20 mouse cellular contexts compared by ENCODE assay signal in genomic region chr2:140592537-140593261, GRCm38 (mm10).
A peak's percentile ranks its signal among the peaks of the same experiment; 100 is the strongest.
DNase-seq lines count a peak whose midpoint lies in the region; ATAC-seq and TF ChIP-seq lines count a peak whose summit lies in the region.
"Had no signal": no experiment of that assay in that cellular context is flagged by ENCODE, and none has a peak within 500 bp of the region (broad histone marks: within the 10 kb centered on the region; RNA-seq: fewer than 3 reads in every experiment).

No protein-coding gene starts in this region.

- H3K9me3 ChIP-seq in forebrain, embryonic 16.5 days (ENCODE audit: control insufficient read depth, low read length), result no peaks in the 10 kb centered on the region
- H3K9me3 ChIP-seq in forebrain, embryonic 11.5 days (ENCODE audit: control insufficient read depth, low read length), result no peaks in the 10 kb centered on the region
- H3K9me3 ChIP-seq in lung, postnatal 0 days (ENCODE audit: low read length), result no peaks in the 10 kb centered on the region
- H3K9me3 ChIP-seq: heart, embryonic 15.5 days; hindbrain, embryonic 13.5 days had no signal

- no peaks in the 10 kb centered on the region for H3K36me3 ChIP-seq in forebrain, embryonic 16.5 days (ENCODE audit: control insufficient read depth, insufficient read depth)
- no peaks in the 10 kb centered on the region for H3K36me3 ChIP-seq in forebrain, embryonic 11.5 days (ENCODE audit: control insufficient read depth, insufficient read depth, low read length)
- no peaks in the 10 kb centered on the region for H3K36me3 ChIP-seq in lung, postnatal 0 days (ENCODE audit: insufficient read depth, low read length)
- no peaks in the 10 kb centered on the region for H3K36me3 ChIP-seq in thymus, adult 2 months (ENCODE audit: control insufficient read depth, insufficient read depth, low read length)
- H3K36me3 ChIP-seq: heart, embryonic 15.5 days; hindbrain, embryonic 13.5 days had no signal

- H3K4me2 ChIP-seq in forebrain, embryonic 16.5 days (ENCODE audit: low read length), result no peak overlapping the region
- H3K4me2 ChIP-seq in forebrain, embryonic 11.5 days (ENCODE audit: low read depth, low read length, severe bottlenecking), result no peak overlapping the region
- no peak overlapping the region for H3K4me2 ChIP-seq in lung, postnatal 0 days (replicated peaks; ENCODE audit: low read depth, low read length)
- H3K4me2 ChIP-seq: heart, embryonic 11.5 days; heart, embryonic 15.5 days; hindbrain, embryonic 13.5 days had no signal

- DNase-seq in forebrain, embryonic 11.5 days (ENCODE audit: low spot score), result no peak
- peak; percentile 43 for DNase-seq in lung, postnatal 0 days (ENCODE audit: low spot score)
- no peak for DNase-seq in lung, postnatal 36 days
- DNase-seq in brain, embryonic 14.5 days (ENCODE audit: low read depth), result peak; percentile 20
- DNase-seq in thymus, adult 2 months, result no peak
- no peak for DNase-seq in liver
- DNase-seq: adrenal gland, postnatal 10 days; cerebellum, adult 18-20 months; cerebellum, adult 9-11 months; cerebellum, postnatal 36 days; gastrocnemius, postnatal 14 days; heart, adult 2 months; heart, postnatal 14 days; kidney, adult 11 months had no signal

- H3K4me3 ChIP-seq in forebrain, embryonic 16.5 days (replicated peaks; ENCODE audit: low read length), result no peak overlapping the region
- no peak overlapping the region for H3K4me3 ChIP-seq in forebrain, embryonic 11.5 days (ENCODE audit: low read depth, low read length)
- no peak overlapping the region for H3K4me3 ChIP-seq in lung, postnatal 0 days (ENCODE audit: low read depth, low read length)
- H3K4me3 ChIP-seq in thymus, adult 2 months (ENCODE audit: control insufficient read depth, insufficient read depth, low read length), result no peak overlapping the region
- H3K4me3 ChIP-seq: erythroblast, embryonic 14.5 days; heart, adult 2 months; heart, embryonic 15.5 days; hindbrain, embryonic 13.5 days had no signal

- ATAC-seq in forebrain, embryonic 16.5 days, result peak; percentile 67
- ATAC-seq in forebrain, embryonic 11.5 days (replicated peaks; ENCODE audit: low FRiP score), result no peak
- no peak for ATAC-seq in lung, postnatal 0 days
- ATAC-seq: hindbrain, postnatal 0 days had no signal

- 52% methylated on average over 3 of the region's 3 CpGs for WGBS in forebrain, embryonic 16.5 days
- WGBS in forebrain, embryonic 11.5 days, result 69% methylated on average over 3 of the region's 3 CpGs
- 66% methylated on average over 3 of the region's 3 CpGs for WGBS in lung, postnatal 0 days
- WGBS in thymus, adult 2 months, result 77% methylated on average over 3 of the region's 3 CpGs

- TF ChIP-seq EP300 in lung, postnatal 0 days (IDR thresholded peaks at IDR 0.05), result no peak

- TF ChIP-seq CTCF in lung, postnatal 0 days (IDR thresholded peaks at IDR 0.05), result no peak
- TF ChIP-seq CTCF in brain, embryonic 14.5 days (IDR thresholded peaks at IDR 0.05; ENCODE audit: borderline replicate concordance, extremely low read depth, insufficient read depth, insufficient read length), result no peak
- no peak for TF ChIP-seq CTCF in thymus, adult 2 months (IDR thresholded peaks at IDR 0.05; ENCODE audit: borderline replicate concordance, control insufficient read depth, extremely low read depth, insufficient read depth, low read length, poor library complexity)

- TF ChIP-seq POLR2A in brain, embryonic 14.5 days (IDR thresholded peaks at IDR 0.05; ENCODE audit: borderline replicate concordance, extremely low read depth, insufficient read depth, insufficient read length, poor library complexity, severe bottlenecking), result no peak
- no peak for TF ChIP-seq POLR2A in thymus, adult 2 months (IDR thresholded peaks at IDR 0.05; ENCODE audit: control insufficient read depth, extremely low read depth, insufficient read depth, low read length, poor library complexity)

- no peak overlapping the region for H3K9ac ChIP-seq in forebrain, embryonic 16.5 days (replicated peaks; ENCODE audit: low read depth, low read length)
- H3K9ac ChIP-seq in forebrain, embryonic 11.5 days (ENCODE audit: low read length), result no peak overlapping the region
- H3K9ac ChIP-seq in lung, postnatal 0 days (replicated peaks; ENCODE audit: low read depth), result no peak overlapping the region
- H3K9ac ChIP-seq: heart, embryonic 15.5 days; hindbrain, embryonic 13.5 days had no signal

- H3K4me1 ChIP-seq in forebrain, embryonic 16.5 days (replicated peaks; ENCODE audit: control insufficient read depth, insufficient read depth, low read length), result peaks cover 2% of the 10 kb centered on the region; the same call in 1 of the 2 replicates
- no peaks in the 10 kb centered on the region for H3K4me1 ChIP-seq in forebrain, embryonic 11.5 days (replicated peaks; ENCODE audit: control insufficient read depth, insufficient read depth, low read length)
- no peaks in the 10 kb centered on the region for H3K4me1 ChIP-seq in lung, postnatal 0 days (ENCODE audit: insufficient read depth, low read depth, low read length)
- H3K4me1 ChIP-seq in thymus, adult 2 months (replicated peaks; ENCODE audit: control insufficient read depth, insufficient read depth, low read length), result no peaks in the 10 kb centered on the region
- H3K4me1 ChIP-seq: heart, embryonic 15.5 days had no signal

- no peaks in the 10 kb centered on the region for H3K27me3 ChIP-seq in forebrain, embryonic 16.5 days (replicated peaks; ENCODE audit: control insufficient read depth, insufficient read depth, low read length)
- no peaks in the 10 kb centered on the region for H3K27me3 ChIP-seq in forebrain, embryonic 11.5 days (ENCODE audit: control insufficient read depth, insufficient read depth, low read length)
- no peaks in the 10 kb centered on the region for H3K27me3 ChIP-seq in lung, postnatal 0 days (replicated peaks; ENCODE audit: insufficient read depth, low read length)
- no peaks in the 10 kb centered on the region for H3K27me3 ChIP-seq in thymus, adult 2 months (ENCODE audit: control insufficient read depth, insufficient read depth, low read length)
- H3K27me3 ChIP-seq: heart, embryonic 15.5 days; hindbrain, embryonic 13.5 days had no signal

- no peak overlapping the region for H3K27ac ChIP-seq in forebrain, embryonic 16.5 days (ENCODE audit: low read length)
- H3K27ac ChIP-seq in forebrain, embryonic 11.5 days (ENCODE audit: low read depth, low read length), result no peak overlapping the region
- H3K27ac ChIP-seq in lung, postnatal 0 days (ENCODE audit: low read length), result no peak overlapping the region
- no peak overlapping the region for H3K27ac ChIP-seq in thymus, adult 2 months (ENCODE audit: control insufficient read depth, insufficient read depth, low read length)
- H3K27ac ChIP-seq: heart, adult 2 months; heart, embryonic 15.5 days; hindbrain, embryonic 13.5 days; hindbrain, postnatal 0 days had no signal

Comparison
In these comparisons a context has a peak if more than half of its experiments do, and no peak if none do; other contexts are left out.
1. DNase-seq: peak in lung, postnatal 0 days (single experiment) and brain, embryonic 14.5 days (single experiment); none in forebrain, embryonic 11.5 days (single experiment), lung, postnatal 36 days (single experiment), thymus, adult 2 months (single experiment) and liver (single experiment).